Mouse (Mus musculus) cerebellum, adult 8-10 months (tissue): ENCODE data around the gene Bpifa1.
"Not testable (repeated sequence)": the region's sequence is repeated elsewhere in the genome, so short reads cannot be mapped to it uniquely, and the experiment has no call there.

Source experiments
- DNase-seq: peaks from one replicate; pipeline ENCODE4 v3.0.0; 2022

Gene Bpifa1

DNA sequence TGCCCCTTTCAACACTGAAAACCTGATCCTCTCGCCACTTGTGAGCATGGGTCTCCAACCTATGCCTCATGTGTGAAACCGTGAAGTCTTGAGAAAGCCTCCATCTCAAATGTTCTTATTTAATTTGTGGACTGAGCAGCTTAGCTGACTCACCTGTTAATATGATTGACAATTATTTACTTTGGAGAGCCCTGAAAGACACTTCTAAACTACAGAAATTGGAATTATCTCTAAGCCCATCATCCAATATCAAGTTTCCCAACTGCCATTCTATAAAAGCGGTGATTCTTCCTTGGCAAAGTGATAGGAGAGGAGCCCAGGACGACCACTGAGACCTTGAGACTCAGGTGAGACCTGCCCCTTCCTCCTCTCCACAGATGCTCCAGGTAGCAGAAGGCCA, at the start of gene Bpifa1:
Gene Bpifa1, plus strand, starts transcription at position 301 of the 400 bp plus-strand sequence.
- DNase-seq = no peak

DNA sequence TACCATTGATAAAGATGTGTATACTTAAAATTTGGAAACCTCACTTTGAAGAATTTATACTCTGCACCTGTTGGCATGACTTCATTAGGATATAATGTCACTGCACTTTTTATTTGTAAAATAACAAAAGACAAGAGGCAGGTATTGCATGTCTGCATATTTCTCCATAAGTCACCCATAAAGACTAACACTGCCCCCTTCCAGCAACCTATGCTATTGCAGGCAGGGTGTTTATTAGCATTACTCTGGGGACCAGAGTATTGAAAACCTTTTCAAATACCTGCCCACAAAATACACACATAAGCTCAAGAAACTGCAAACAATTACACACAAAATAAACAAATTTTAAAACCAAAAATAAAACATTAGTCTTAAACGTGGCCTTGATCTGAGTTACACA, 44.9 kb upstream of the Bpifa1 start:
- peak; percentile 1 for DNase-seq

DNA sequence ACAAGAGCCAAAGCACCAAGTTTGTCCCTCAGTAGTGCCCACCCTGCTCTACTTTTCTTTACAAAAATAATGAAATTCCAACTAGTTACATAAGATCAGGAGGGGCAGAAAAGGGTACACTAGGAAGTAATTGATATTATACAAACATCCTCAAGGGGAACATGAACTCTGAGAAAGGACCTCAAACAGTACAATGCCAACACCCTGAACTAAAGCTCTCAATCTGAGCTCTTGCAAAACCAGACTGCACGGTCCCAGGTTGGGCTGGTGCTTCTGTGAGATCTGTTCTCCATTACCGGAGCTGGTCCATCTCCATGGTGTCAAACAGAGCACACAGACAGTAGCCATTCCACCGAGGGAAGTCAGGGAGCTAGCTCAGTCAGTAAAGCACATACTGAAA, 25.3 kb upstream of the Bpifa1 start:
- no peak for DNase-seq

DNA sequence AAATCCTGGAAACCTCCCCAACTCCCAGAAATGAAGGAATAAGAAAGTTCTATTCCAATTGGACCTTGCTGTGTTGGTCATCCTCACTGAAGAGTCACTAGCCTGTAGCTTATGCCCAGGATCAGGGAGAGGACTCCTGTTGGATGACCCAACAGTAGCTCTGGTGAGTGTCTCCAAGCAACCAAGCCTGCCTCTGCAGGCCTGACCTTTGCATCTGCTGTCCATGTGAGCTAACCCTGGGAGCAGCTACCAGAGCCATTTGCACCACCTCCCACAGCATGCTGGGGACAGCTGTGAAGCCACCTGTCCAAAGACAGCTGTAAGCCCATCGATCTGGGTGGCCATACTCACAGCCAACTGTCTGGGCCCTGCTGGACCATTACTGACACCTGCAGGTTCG, 12.6 kb upstream of the Bpifa1 start, which contains the start of gene Bpifa3:
Gene Bpifa3, plus strand, starts transcription at position 217 of the 400 bp plus-strand sequence.
- no peak for DNase-seq

GRCm38 (mm10) chr2:154143735-154144134, 1.1 kb downstream of the Bpifa1 start:
- DNase-seq = no peak

DNA sequence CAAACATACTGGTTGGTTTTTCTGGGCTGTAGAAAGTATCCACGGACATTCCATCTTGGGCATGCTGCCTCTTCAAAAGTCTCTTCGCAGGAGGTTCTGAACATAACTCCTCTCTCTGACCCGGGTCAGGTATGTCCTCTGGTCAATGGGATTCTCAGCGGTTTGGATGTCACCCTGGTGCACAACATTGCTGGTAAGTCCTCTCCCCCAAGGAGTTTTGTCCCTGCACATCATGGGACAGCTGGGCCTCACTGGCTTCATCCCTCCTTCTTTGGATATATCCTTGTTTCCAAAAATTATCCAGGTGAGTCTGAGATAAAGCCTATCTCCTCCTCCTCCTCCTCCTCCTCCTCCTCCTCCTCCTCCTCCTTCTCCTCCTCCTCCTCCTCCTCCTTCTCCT, 4.8 kb downstream of the Bpifa1 start:
- DNase-seq = no peak

GRCm38 (mm10) chr2:154158433-154158832, 15.8 kb downstream of the Bpifa1 start:
- no peak for DNase-seq

GRCm38 (mm10) chr2:154162307-154162706, 19.6 kb downstream of the Bpifa1 start, which contains the start of gene Bpifa5:
Bpifa5 (plus strand) TSS chr2:154162607.
- no peak for DNase-seq

DNA sequence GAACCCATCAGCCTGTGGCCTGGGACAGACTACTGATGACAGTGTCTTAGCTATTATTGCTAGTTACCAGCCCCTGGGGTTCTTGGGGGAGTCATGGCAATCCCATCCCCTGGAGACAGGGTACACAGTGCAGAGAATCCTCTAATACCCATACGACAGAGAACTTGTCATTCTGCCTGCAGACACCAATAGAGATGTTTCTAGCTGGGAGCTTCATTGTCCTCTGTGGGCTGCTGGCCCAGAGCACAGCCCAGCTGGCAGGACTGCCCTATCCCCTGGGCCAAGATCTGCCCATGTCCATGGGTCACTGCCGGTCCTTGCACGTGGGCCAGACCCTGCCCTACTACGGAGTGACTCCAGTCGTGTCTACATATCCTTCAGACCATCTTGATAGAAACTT, 20.6 kb downstream of the Bpifa1 start:
- DNase-seq = no peak

DNA sequence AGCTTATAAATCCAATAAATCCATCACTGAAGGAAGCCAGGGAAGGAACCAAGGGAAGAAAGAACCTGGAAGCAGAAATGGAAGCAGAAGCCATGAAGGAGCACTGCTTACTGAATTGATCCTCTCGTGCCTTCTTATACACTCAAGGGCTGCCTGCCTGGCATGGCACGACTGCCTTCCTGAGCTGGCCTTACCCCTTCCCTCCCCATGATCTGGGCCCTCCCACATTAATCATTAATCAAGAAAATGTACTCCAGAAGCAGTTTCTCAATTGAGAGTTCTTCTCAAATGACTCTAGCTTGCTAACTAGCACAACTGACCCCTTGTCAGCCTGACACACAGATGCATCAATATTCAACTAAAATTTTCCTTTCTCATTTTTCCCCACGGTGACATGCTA, 26.5 kb downstream of the Bpifa1 start:
- DNase-seq = no peak

- DNase-seq = no peak
Measured at GRCm38 (mm10) chr2:154171621-154172020, 28.9 kb downstream of the Bpifa1 start.

DNA sequence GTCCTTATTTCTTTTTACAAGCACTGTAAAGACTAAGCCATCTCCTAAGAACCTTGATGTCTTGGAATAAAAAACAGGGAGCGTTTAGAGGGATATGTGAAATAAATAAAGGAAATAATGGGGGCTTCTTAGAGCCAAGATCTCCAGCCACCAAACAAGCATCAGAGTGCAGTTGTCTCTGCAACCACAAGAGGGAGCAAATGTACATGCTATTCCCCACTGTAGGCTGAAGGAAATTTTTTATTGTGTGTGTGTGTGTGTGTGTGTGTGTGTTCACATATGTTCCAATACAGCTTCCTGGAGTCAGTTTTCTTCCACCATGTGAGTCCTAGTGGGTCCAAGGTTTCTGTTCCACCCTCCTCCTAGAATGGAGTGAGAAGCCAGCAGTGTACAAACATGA, 30.6 kb downstream of the Bpifa1 start:
- DNase-seq = no peak

GRCm38 (mm10) chr2:154181900-154182299, 39.2 kb downstream of the Bpifa1 start:
- DNase-seq = not testable (repeated sequence)

DNA sequence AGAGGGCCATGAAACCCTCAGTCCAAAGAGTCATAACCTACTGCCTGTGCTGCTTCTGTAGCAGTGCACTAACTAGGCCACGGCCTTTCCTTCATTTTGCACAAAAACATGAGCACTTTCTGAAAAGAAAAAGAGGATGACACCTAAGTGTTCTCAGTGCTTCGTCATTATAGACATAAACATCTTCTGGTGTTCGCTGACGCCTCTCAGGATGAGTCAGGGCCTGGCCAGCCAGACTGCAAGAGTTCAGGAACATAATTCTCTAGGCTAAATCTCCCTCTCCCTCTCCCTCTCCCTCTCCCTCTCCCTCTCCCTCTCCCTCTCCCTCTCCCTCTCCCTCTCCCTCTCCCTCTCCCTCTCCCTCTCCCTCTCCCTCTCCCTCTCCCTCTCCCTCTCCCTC, 40.4 kb downstream of the Bpifa1 start:
- DNase-seq = not testable (repeated sequence)

- no peak for DNase-seq
Measured at GRCm38 (mm10) chr2:154185319-154185718, 42.6 kb downstream of the Bpifa1 start.

DNA sequence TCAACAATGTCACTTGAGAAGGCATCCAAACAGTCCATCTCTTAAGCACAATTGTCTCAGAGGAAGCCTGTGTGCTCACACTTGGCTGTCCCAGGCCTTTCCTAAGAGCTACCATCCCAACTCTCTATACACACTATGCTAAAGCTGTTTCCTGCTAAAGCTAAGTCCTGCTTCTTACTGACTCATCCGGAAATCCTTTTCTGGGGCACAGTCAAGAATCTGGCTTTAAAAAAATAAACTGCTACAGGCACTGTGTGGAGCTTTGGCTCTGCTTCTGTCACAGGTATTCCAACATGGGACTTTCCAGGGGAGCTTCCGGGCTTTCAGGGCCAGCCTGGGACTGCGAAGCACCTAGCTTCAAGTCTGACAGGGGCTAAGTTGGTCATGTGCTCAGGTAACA, 43.1 kb downstream of the Bpifa1 start:
- DNase-seq = no peak

- DNase-seq = no peak
Measured at GRCm38 (mm10) chr2:154187468-154187867, 44.8 kb downstream of the Bpifa1 start.

DNA sequence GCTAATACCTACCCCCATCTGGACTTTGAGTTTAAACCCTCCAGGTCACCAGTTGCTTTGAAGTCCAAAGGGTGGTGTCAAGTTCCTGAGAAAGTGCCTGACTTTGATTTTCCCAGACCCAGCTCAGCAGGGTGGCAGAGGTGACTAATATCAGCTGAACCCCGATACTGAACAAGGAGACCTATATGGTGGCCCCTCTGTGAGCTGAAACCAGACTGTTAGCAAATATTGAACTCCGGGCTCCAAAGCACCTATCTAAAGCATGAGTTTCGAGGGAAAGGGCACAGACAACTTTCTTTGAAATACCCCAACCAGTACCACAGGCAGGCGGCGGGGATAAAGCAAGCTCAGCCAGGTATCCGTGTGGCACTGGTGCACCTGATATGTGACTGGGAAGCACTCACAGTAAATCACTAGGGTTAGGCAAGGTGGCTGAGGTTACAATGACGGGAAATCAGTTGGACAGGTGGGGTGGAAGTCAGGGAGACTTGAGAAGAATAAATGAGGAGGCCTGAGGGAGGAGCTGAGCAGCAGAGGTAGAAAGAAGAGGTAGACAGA, 47.3 kb downstream of the Bpifa1 start:
- DNase-seq = no peak

DNA sequence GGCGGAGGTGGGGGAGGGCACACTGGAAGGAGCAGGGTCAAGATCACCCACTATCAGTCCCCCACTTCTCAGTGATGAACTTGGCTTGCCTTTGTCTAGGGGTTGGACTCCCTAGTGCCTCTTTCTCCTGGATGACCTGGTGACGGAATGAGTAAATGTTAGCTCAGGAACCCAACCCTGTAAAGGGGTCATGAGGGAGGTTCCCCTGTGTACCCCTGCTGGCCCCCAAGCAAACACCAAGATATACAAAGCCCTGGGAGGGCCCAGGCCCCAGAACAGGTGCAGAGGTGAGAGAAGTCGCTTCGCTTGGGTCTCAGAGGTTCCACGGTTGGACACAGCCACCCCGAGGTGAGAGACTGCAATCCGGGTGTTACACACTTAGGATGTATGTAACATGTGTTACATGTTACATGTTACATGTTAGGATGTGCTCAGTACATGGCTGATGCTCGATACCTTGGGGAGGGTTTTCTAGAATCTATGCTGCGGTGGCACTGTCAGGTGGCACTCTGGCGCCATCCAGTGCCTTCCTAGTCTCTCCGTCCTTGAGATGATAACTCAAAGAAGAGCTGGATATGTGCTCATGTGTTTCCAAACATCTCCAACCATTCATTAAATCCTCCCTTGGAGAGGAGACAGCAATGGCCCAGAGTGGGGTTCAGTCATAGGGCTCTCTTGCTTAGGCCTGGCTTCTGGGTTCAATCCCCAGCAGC, 48.0 kb downstream of the Bpifa1 start, which contains the start of gene Bpifb1:
Gene Bpifb1, plus strand, starts transcription at position 273 of the 713 bp plus-strand sequence.
- DNase-seq = no peak

DNA sequence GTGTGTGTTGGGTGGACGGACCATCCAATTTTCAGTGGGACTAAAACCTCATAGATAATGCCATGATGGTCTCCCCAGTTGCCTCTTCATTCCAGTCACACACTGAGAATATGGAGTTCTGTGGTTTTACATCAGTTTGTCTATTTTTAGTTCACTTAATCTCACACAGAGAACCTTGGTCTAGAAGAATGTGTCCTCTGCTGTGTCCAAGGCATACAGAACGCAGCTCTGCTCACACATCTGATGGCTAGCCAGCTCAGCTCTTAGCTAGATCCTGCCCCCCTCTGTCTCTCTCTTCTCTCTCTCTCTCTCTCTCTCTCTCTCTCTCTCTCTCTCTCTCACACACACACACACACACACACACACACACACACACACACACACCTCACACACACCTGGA, 49.5 kb downstream of the Bpifa1 start:
- DNase-seq = no peak

- DNase-seq = no peak
Measured at GRCm38 (mm10) chr2:154193071-154193470, 50.4 kb downstream of the Bpifa1 start.

- DNase-seq = no peak
Measured at GRCm38 (mm10) chr2:154193994-154194504, 51.4 kb downstream of the Bpifa1 start.

GRCm38 (mm10) chr2:154197036-154197435, 54.4 kb downstream of the Bpifa1 start:
- no peak for DNase-seq
